Mouse (Mus musculus) right cerebral cortex, postnatal 14 days (tissue): ENCODE results near the gene Gm44511.
"Not testable (repeated sequence)": the region's sequence is repeated elsewhere in the genome, so short reads cannot be mapped to it uniquely, and the experiment has no call there.

Experiments
- DNase-seq: peaks from one replicate; pipeline ENCODE4 v3.0.0; 2022

The Gm44511 gene

GRCm38 (mm10) chr6:128755402-128755763, 70.7 kb downstream of the Gm44511 start:
- not testable (repeated sequence) for DNase-seq

GRCm38 (mm10) chr6:128754748-128755401, 71.2 kb downstream of the Gm44511 start:
- not testable (repeated sequence) for DNase-seq

GRCm38 (mm10) chr6:128754265-128754664, 71.8 kb downstream of the Gm44511 start:
- not testable (repeated sequence) for DNase-seq

- peak; percentile 87 for DNase-seq
These were observed 72.4 kb downstream of the Gm44511 start for GRCm38 (mm10) chr6:128753610-128754224.

- not testable (repeated sequence) for DNase-seq
These were observed 79.1 kb downstream of the Gm44511 start for GRCm38 (mm10) chr6:128747006-128747405.

- no peak for DNase-seq
These were observed 88.7 kb downstream of the Gm44511 start for GRCm38 (mm10) chr6:128737445-128737844.

GRCm38 (mm10) chr6:128736100-128736499, 90.0 kb downstream of the Gm44511 start:
- DNase-seq: no peak

- no peak for DNase-seq
These were observed 91.2 kb downstream of the Gm44511 start for GRCm38 (mm10) chr6:128734896-128735295.

- DNase-seq: no peak
These were observed 92.0 kb downstream of the Gm44511 start for GRCm38 (mm10) chr6:128733908-128734679.

- no peak for DNase-seq
These were observed 94.1 kb downstream of the Gm44511 start for GRCm38 (mm10) chr6:128732032-128732431.
